Mouse (Mus musculus): Measurements from ENCODE around the gene Garnl3. TPM values are rescaled to one million over a fixed set of nuclear protein-coding genes. Genes with fewer than 3 reads are reported as not detected.

Gene Garnl3
- total and polyA plus RNA-seq, 2 experiments from 2014 or later = 4.0 to 6.1 TPM

- TF ChIP-seq CTCF (IDR thresholded peaks at IDR 0.05; ENCODE audit: low read depth) (no peak), EP300 (IDR thresholded peaks at IDR 0.05; ENCODE audit: low read depth) (no peak)
- Histone ChIP-seq H3K9ac (replicated peaks; ENCODE audit: low read depth, low read length) (no peak overlapping the region), H3K27me3 (ENCODE audit: control insufficient read depth, insufficient read depth, low read length) (no peaks in the 10 kb centered on the region), H3K4me2 (ENCODE audit: low read depth, low read length) (no peak overlapping the region), H3K9me3 (replicated peaks; ENCODE audit: control insufficient read depth, low read length) (no peaks in the 10 kb centered on the region), H3K27ac (ENCODE audit: low read depth) (0 out of 2 replicates have a peak overlapping the region, but pooled peaks have one; percentile 13), H3K4me3 (ENCODE audit: low read depth, low read length) (no peak overlapping the region), H3K36me3 (replicated peaks; ENCODE audit: control insufficient read depth, insufficient read depth, low read length) (peaks cover 4% of the 10 kb centered on the region; the same call in 1 of the 2 replicates), H3K4me1 (ENCODE audit: control insufficient read depth, insufficient read depth) (peaks cover 31% of the 10 kb centered on the region)
- 11% methylated on average over 3 of the region's 3 CpGs for WGBS
- ATAC-seq (ENCODE audit: insufficient read depth, low read depth) (no peak), DNase-seq (ENCODE audit: low spot score) (no peak)
These were observed 33.2 kb upstream of the Garnl3 start for GRCm38 (mm10) chr2:33164646-33165045.

DNA sequence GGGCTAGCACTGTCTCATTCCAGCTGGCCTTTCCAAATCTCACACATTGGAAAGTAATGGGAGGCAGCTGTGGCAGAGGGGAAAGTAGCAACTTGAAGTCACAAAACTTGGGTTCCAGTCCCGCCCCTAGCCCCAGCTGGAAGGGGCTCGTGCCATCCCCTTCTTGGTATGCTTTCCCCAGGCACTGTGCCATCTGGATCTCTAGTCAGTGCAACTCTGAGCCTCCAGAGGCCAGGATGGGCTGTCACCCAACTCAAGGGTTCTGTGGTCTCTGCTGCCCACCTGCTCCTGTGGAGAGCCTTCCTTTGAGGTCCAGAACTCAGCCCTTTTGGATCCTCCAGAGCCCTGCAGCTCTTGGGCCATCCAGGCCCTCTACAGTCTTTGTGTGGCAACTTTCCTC is 30.7 kb upstream of the Garnl3 start:
- Histone ChIP-seq H3K4me1 (ENCODE audit: control insufficient read depth, insufficient read depth) (peaks cover 32% of the 10 kb centered on the region), H3K27me3 (ENCODE audit: control insufficient read depth, insufficient read depth, low read length) (no peaks in the 10 kb centered on the region), H3K4me3 (ENCODE audit: low read depth, low read length) (no peak overlapping the region), H3K9ac (replicated peaks; ENCODE audit: low read depth, low read length) (no peak overlapping the region), H3K9me3 (replicated peaks; ENCODE audit: control insufficient read depth, low read length) (no peaks in the 10 kb centered on the region), H3K4me2 (ENCODE audit: low read depth, low read length) (no peak overlapping the region), H3K36me3 (replicated peaks; ENCODE audit: control insufficient read depth, insufficient read depth, low read length) (no peaks in the 10 kb centered on the region), H3K27ac (ENCODE audit: low read depth) (no peak overlapping the region)
- TF ChIP-seq CTCF (IDR thresholded peaks at IDR 0.05; ENCODE audit: low read depth) (no peak), EP300 (IDR thresholded peaks at IDR 0.05; ENCODE audit: low read depth) (no peak)
- WGBS = 76% methylated on average over 2 of the region's 2 CpGs
- no peak for ATAC-seq (ENCODE audit: insufficient read depth, low read depth)
- no peak for DNase-seq (ENCODE audit: low spot score)

- Histone ChIP-seq H3K9ac (replicated peaks; ENCODE audit: low read depth, low read length) (no peak overlapping the region), H3K9me3 (replicated peaks; ENCODE audit: control insufficient read depth, low read length) (no peaks in the 10 kb centered on the region), H3K4me3 (ENCODE audit: low read depth, low read length) (no peak overlapping the region), H3K36me3 (replicated peaks; ENCODE audit: control insufficient read depth, insufficient read depth, low read length) (no peaks in the 10 kb centered on the region), H3K4me2 (ENCODE audit: low read depth, low read length) (no peak overlapping the region), H3K27ac (ENCODE audit: low read depth) (peak overlapping the region; percentile 71), H3K4me1 (ENCODE audit: control insufficient read depth, insufficient read depth) (peaks cover 21% of the 10 kb centered on the region), H3K27me3 (ENCODE audit: control insufficient read depth, insufficient read depth, low read length) (no peaks in the 10 kb centered on the region)
- DNase-seq (ENCODE audit: low spot score) (peak; percentile 50), ATAC-seq (ENCODE audit: insufficient read depth, low read depth) (peak; percentile 65)
- TF ChIP-seq CTCF (IDR thresholded peaks at IDR 0.05; ENCODE audit: low read depth) = 0 out of 2 replicates have a peak, but pooled peaks have one; percentile 5
- peak; percentile 62; the same call in 1 of the 2 replicates for TF ChIP-seq EP300 (IDR thresholded peaks at IDR 0.05; ENCODE audit: low read depth)
- 37% methylated on average over 12 of the region's 12 CpGs for WGBS
These were observed 29.0 kb upstream of the Garnl3 start for GRCm38 (mm10) chr2:33160326-33160973.

GRCm38 (mm10) chr2:33159593-33159992 is 28.1 kb upstream of the Garnl3 start:
- Histone ChIP-seq H3K9me3 (replicated peaks; ENCODE audit: control insufficient read depth, low read length) (no peaks in the 10 kb centered on the region), H3K4me3 (ENCODE audit: low read depth, low read length) (no peak overlapping the region), H3K27ac (ENCODE audit: low read depth) (peak overlapping the region; percentile 71), H3K27me3 (ENCODE audit: control insufficient read depth, insufficient read depth, low read length) (no peaks in the 10 kb centered on the region), H3K9ac (replicated peaks; ENCODE audit: low read depth, low read length) (no peak overlapping the region), H3K36me3 (replicated peaks; ENCODE audit: control insufficient read depth, insufficient read depth, low read length) (no peaks in the 10 kb centered on the region), H3K4me2 (ENCODE audit: low read depth, low read length) (no peak overlapping the region), H3K4me1 (ENCODE audit: control insufficient read depth, insufficient read depth) (peaks cover 12% of the 10 kb centered on the region)
- TF ChIP-seq EP300 (IDR thresholded peaks at IDR 0.05; ENCODE audit: low read depth) = no peak
- TF ChIP-seq CTCF (IDR thresholded peaks at IDR 0.05; ENCODE audit: low read depth) = no peak
- no peak for ATAC-seq (ENCODE audit: insufficient read depth, low read depth)
- no peak for DNase-seq (ENCODE audit: low spot score)
- 60% methylated on average over 7 of the region's 7 CpGs for WGBS

- H3K27ac ChIP-seq (ENCODE audit: low read depth) = no peak overlapping the region
- DNase-seq (ENCODE audit: low spot score) (no peak), ATAC-seq (ENCODE audit: insufficient read depth, low read depth) (no peak)
- H3K4me1 ChIP-seq (ENCODE audit: control insufficient read depth, insufficient read depth) = peaks cover 12% of the 10 kb centered on the region
- no peaks in the 10 kb centered on the region for H3K36me3 ChIP-seq (replicated peaks; ENCODE audit: control insufficient read depth, insufficient read depth, low read length)
- no peak overlapping the region for H3K4me2 ChIP-seq (ENCODE audit: low read depth, low read length)
- H3K9ac ChIP-seq (replicated peaks; ENCODE audit: low read depth, low read length) = no peak overlapping the region
- WGBS = 91% methylated on average over 6 of the region's 6 CpGs
- H3K9me3 ChIP-seq (replicated peaks; ENCODE audit: control insufficient read depth, low read length) = no peaks in the 10 kb centered on the region
- no peaks in the 10 kb centered on the region for H3K27me3 ChIP-seq (ENCODE audit: control insufficient read depth, insufficient read depth, low read length)
- no peak for TF ChIP-seq CTCF (IDR thresholded peaks at IDR 0.05; ENCODE audit: low read depth)
- TF ChIP-seq EP300 (IDR thresholded peaks at IDR 0.05; ENCODE audit: low read depth) = no peak
- no peak overlapping the region for H3K4me3 ChIP-seq (ENCODE audit: low read depth, low read length)
These were observed 27.4 kb upstream of the Garnl3 start for GRCm38 (mm10) chr2:33158895-33159294.
